Mouse (Mus musculus) CH12.LX (cell line): Measurements from ENCODE around the gene Serpinh1. TPM values are rescaled to one million over a fixed set of nuclear protein-coding genes. Genes with fewer than 3 reads are reported as not detected.

Experiments
- DNase-seq: peaks from one replicate; pipeline ENCODE4 v3.0.0-alpha.2; 2013; ENCODE audit errors: extremely low read depth
- H3K27ac ChIP-seq: 2 replicates; pipeline ENCODE4 v1.5.1; 2012; ENCODE audit warnings: low read depth, mild to moderate bottlenecking, control low read depth, moderate library complexity; ENCODE audit not compliant: insufficient read depth
- H3K27me3 ChIP-seq: replicated peaks from 2 replicates; pipeline ENCODE3; 2012; ENCODE audit warnings: inconsistent platforms
- H3K36me3 ChIP-seq, 2 experiments: replicated peaks in 1 of 2; 2 replicates each; pipeline versions ENCODE3 to v1.6.1; 2012; ENCODE audit warnings: inconsistent platforms in 1 of 2, low read length in 1 of 2, mild to moderate bottlenecking in 1 of 2, mixed read lengths in 1 of 2, moderate library complexity in 1 of 2; ENCODE audit not compliant: control insufficient read depth in 1 of 2, insufficient read depth in 1 of 2
- H3K4me1 ChIP-seq, 2 experiments: 2 replicates each; pipeline ENCODE4 v1.6.1; 2012; ENCODE audit warnings: inconsistent platforms in 1 of 2, moderate library complexity in 1 of 2; ENCODE audit not compliant: insufficient read depth in 2 of 2, control insufficient read depth in 1 of 2
- H3K4me2 ChIP-seq: 2 replicates; pipeline ENCODE4 v1.6.1; 2012; ENCODE audit warnings: low read depth, mild to moderate bottlenecking, control low read depth; ENCODE audit not compliant: poor library complexity, insufficient read depth, severe bottlenecking
- H3K4me3 ChIP-seq, 3 experiments: fragments of 150-350 bp in 1 of 3; sonication (generic) in 1 of 3; replicated peaks in 1 of 3; 2 replicates each; pipeline versions ENCODE3 to v1.5.1; 2011 to 2012; ENCODE audit warnings: low read depth in 2 of 3, low read length in 2 of 3, mild to moderate bottlenecking in 2 of 3, moderate library complexity in 2 of 3, control low read depth in 1 of 3, improper control_type of control experiment in 1 of 3, inconsistent platforms in 1 of 3, mixed read lengths in 1 of 3; ENCODE audit not compliant: poor library complexity in 1 of 3
- H3K79me2 ChIP-seq: replicated peaks from 2 replicates; pipeline ENCODE4 v1.6.1; 2012; ENCODE audit warnings: mild to moderate bottlenecking, moderate library complexity; ENCODE audit not compliant: control insufficient read depth, poor library complexity, insufficient read depth, severe bottlenecking; ENCODE audit errors: extremely low read depth
- H3K9ac ChIP-seq: 2 replicates; pipeline ENCODE4 v1.6.1; 2012; ENCODE audit warnings: low read depth, mild to moderate bottlenecking, control low read depth, moderate library complexity; ENCODE audit not compliant: insufficient read depth
- H3K9me3 ChIP-seq: replicated peaks from 2 replicates; pipeline ENCODE3; 2012; ENCODE audit warnings: low read length, inconsistent platforms, mixed read lengths
- BHLHE40 ChIP-seq: IDR thresholded peaks from 2 replicates; pipeline ENCODE4 v1.6.1; 2011; ENCODE audit warnings: mild to moderate bottlenecking, low read depth, low read length, improper control_type of control experiment
- CHD1 ChIP-seq: IDR thresholded peaks from 2 replicates; pipeline ENCODE4 v1.6.1; 2012; ENCODE audit warnings: low read depth, low read length, improper control_type of control experiment, inconsistent platforms
- CHD2 ChIP-seq: IDR thresholded peaks from 2 replicates; pipeline ENCODE4 v1.6.1; 2011; ENCODE audit warnings: low read length, improper control_type of control experiment
- CTCF ChIP-seq, 2 experiments: IDR thresholded peaks in 1 of 2; conservative IDR thresholded peaks in 1 of 2; 2 replicates each; pipeline ENCODE4 v1.5.1; 2011 to 2012; ENCODE audit warnings: low read depth in 2 of 2, low read length in 2 of 2, improper control_type of control experiment in 1 of 2, inconsistent platforms in 1 of 2, mild to moderate bottlenecking in 1 of 2, moderate library complexity in 1 of 2
- E2F4 ChIP-seq: IDR thresholded peaks from 2 replicates; pipeline ENCODE4 v1.6.1; 2011; ENCODE audit warnings: low read depth, low read length, improper control_type of control experiment; ENCODE audit not compliant: insufficient replicate concordance
- ELF1 ChIP-seq: IDR thresholded peaks from 2 replicates; pipeline ENCODE4 v1.6.1; 2014; ENCODE audit warnings: low read depth, mild to moderate bottlenecking, inconsistent platforms, low read length, improper control_type of control experiment
- EP300 ChIP-seq: IDR thresholded peaks from 2 replicates; pipeline ENCODE4 v1.6.1; 2011; ENCODE audit warnings: low read length, improper control_type of control experiment
- ETS1 ChIP-seq: conservative IDR thresholded peaks from 2 replicates; pipeline ENCODE4 v1.6.1; 2012; ENCODE audit warnings: low read depth, mild to moderate bottlenecking, inconsistent platforms, low read length, improper control_type of control experiment, moderate library complexity
- GABPA ChIP-seq: IDR thresholded peaks from 2 replicates; pipeline ENCODE4 v1.6.1; 2012; ENCODE audit warnings: low read depth, low read length, improper control_type of control experiment, inconsistent platforms; ENCODE audit not compliant: insufficient replicate concordance
- HCFC1 ChIP-seq: IDR thresholded peaks from 2 replicates; pipeline ENCODE4 v1.6.1; 2012; ENCODE audit warnings: low read depth, mild to moderate bottlenecking, inconsistent platforms, low read length, improper control_type of control experiment
- IRF4 ChIP-seq: IDR thresholded peaks from 2 replicates; pipeline ENCODE4 v1.6.1; 2014; ENCODE audit warnings: low read depth, mild to moderate bottlenecking, inconsistent platforms, low read length, improper control_type of control experiment
- JUN ChIP-seq: IDR thresholded peaks from 2 replicates; pipeline ENCODE4 v1.6.1; 2011; ENCODE audit warnings: low read depth, mild to moderate bottlenecking, low read length, improper control_type of control experiment, moderate library complexity; ENCODE audit not compliant: insufficient read depth
- JUND ChIP-seq: conservative IDR thresholded peaks from 2 replicates; pipeline ENCODE4 v1.6.1; 2011; ENCODE audit warnings: low read depth, low read length, improper control_type of control experiment
- KAT2A ChIP-seq: IDR thresholded peaks from 2 replicates; pipeline ENCODE4 v1.6.1; 2012; ENCODE audit warnings: low read length, improper control_type of control experiment, inconsistent platforms; ENCODE audit not compliant: insufficient replicate concordance
- MAFK ChIP-seq: IDR thresholded peaks from 2 replicates; pipeline ENCODE4 v1.6.1; 2011; ENCODE audit warnings: low read length, improper control_type of control experiment; ENCODE audit not compliant: insufficient replicate concordance
- MAX ChIP-seq: IDR thresholded peaks from 2 replicates; pipeline ENCODE4 v1.6.1; 2011; ENCODE audit warnings: low read length, improper control_type of control experiment
- MAZ ChIP-seq: IDR thresholded peaks from 2 replicates; pipeline ENCODE4 v1.6.1; 2012; ENCODE audit warnings: low read depth, mild to moderate bottlenecking, inconsistent platforms, low read length, improper control_type of control experiment, moderate library complexity
- MEF2A ChIP-seq: IDR thresholded peaks from 2 replicates; pipeline ENCODE4 v1.6.1; 2014; ENCODE audit warnings: low read depth, mild to moderate bottlenecking, inconsistent platforms, low read length, improper control_type of control experiment, borderline replicate concordance
- MXI1 ChIP-seq: IDR thresholded peaks from 2 replicates; pipeline ENCODE4 v1.6.1; 2011; ENCODE audit warnings: mild to moderate bottlenecking, low read depth, low read length, improper control_type of control experiment
- MYC ChIP-seq: IDR thresholded peaks from 2 replicates; pipeline ENCODE4 v1.6.1; 2011; ENCODE audit warnings: low read depth, mild to moderate bottlenecking, improper control_type of control experiment, low read length
- NELFE ChIP-seq: IDR thresholded peaks from 2 replicates; pipeline ENCODE4 v1.6.1; 2011; ENCODE audit warnings: low read depth, low read length, improper control_type of control experiment
- NRF1 ChIP-seq: IDR thresholded peaks from 2 replicates; pipeline ENCODE4 v1.6.1; 2014; ENCODE audit warnings: low read depth, mild to moderate bottlenecking, inconsistent platforms, low read length, improper control_type of control experiment, moderate library complexity
- PAX5 ChIP-seq: IDR thresholded peaks from 2 replicates; pipeline ENCODE4 v1.6.1; 2012; ENCODE audit warnings: low read length, inconsistent platforms, mixed read lengths
- POLR2A ChIP-seq: IDR thresholded peaks from 2 replicates; pipeline ENCODE4 v1.6.1; 2011; ENCODE audit warnings: low read depth, mild to moderate bottlenecking, improper control_type of control experiment, low read length
- POLR2AphosphoS2 ChIP-seq: IDR thresholded peaks from 2 replicates; pipeline ENCODE4 v1.6.1; 2011; ENCODE audit warnings: low read depth, low read length, improper control_type of control experiment
- RAD21 ChIP-seq: IDR thresholded peaks from 2 replicates; pipeline ENCODE4 v1.6.1; 2011; ENCODE audit warnings: low read depth, mild to moderate bottlenecking, low read length, improper control_type of control experiment, moderate library complexity
- RCOR1 ChIP-seq: conservative IDR thresholded peaks from 2 replicates; pipeline ENCODE4 v1.6.1; 2012; ENCODE audit warnings: low read depth, mild to moderate bottlenecking, inconsistent platforms, low read length, improper control_type of control experiment
- SIN3A ChIP-seq: IDR thresholded peaks from 2 replicates; pipeline ENCODE4 v1.6.1; 2012; ENCODE audit warnings: low read length, improper control_type of control experiment, inconsistent platforms
- SMC3 ChIP-seq: IDR thresholded peaks from 2 replicates; pipeline ENCODE4 v1.6.1; 2011; ENCODE audit warnings: low read depth, low read length, improper control_type of control experiment
- TBP ChIP-seq: conservative IDR thresholded peaks from 2 replicates; pipeline ENCODE4 v1.6.1; 2011; ENCODE audit warnings: low read depth, low read length, improper control_type of control experiment
- TCF12 ChIP-seq: IDR thresholded peaks from 2 replicates; pipeline ENCODE4 v1.6.1; 2014; ENCODE audit warnings: low read depth, mild to moderate bottlenecking, inconsistent platforms, low read length, improper control_type of control experiment
- UBTF ChIP-seq: IDR thresholded peaks from 2 replicates; pipeline ENCODE4 v1.6.1; 2012; ENCODE audit warnings: low read depth, mild to moderate bottlenecking, inconsistent platforms, low read length, improper control_type of control experiment, moderate library complexity
- USF1 ChIP-seq: IDR thresholded peaks from 2 replicates; pipeline ENCODE4 v1.6.1; 2014; ENCODE audit warnings: low read depth, mild to moderate bottlenecking, inconsistent platforms, low read length, improper control_type of control experiment
- USF2 ChIP-seq: conservative IDR thresholded peaks from 2 replicates; pipeline ENCODE4 v1.6.1; 2011; ENCODE audit warnings: low read depth, low read length, improper control_type of control experiment
- ZC3H11A ChIP-seq: IDR thresholded peaks from 2 replicates; pipeline ENCODE4 v1.6.1; 2012; ENCODE audit warnings: low read depth, mild to moderate bottlenecking, inconsistent platforms, low read length, improper control_type of control experiment
- ZKSCAN1 ChIP-seq: IDR thresholded peaks from 2 replicates; pipeline ENCODE4 v1.6.1; 2012; ENCODE audit warnings: low read depth, inconsistent platforms, low read length, improper control_type of control experiment, borderline replicate concordance
- ZMIZ1 ChIP-seq: IDR thresholded peaks from 2 replicates; pipeline ENCODE4 v1.6.1; 2012; ENCODE audit warnings: low read depth, mild to moderate bottlenecking, inconsistent platforms, low read length, improper control_type of control experiment
- ZNF384 ChIP-seq: IDR thresholded peaks from 2 replicates; pipeline ENCODE4 v1.6.1; 2012; ENCODE audit warnings: low read depth, low read length, improper control_type of control experiment, inconsistent platforms
- dilution Hi-C: fragments of 300-500 bp; cut with MboI; formaldehyde crosslinking; loops from 2 replicates; pipeline ENCODE4 v1.14.3; 2020; ENCODE audit warnings: low sequenced_read_pairs; ENCODE audit not compliant: extremely low pct_unique_long_range_greater_than_20kb, extremely low pct_ligation_motif_present
- in situ Hi-C: fragments of 300-500 bp; cut with MboI; formaldehyde crosslinking; loops from 3 replicates; pipeline ENCODE4 v1.14.3; 2019; ENCODE audit warnings: low sequenced_read_pairs, low pct_ligation_motif_present, low pct_unique_long_range_greater_than_20kb, mixed read lengths
- polyA plus RNA-seq: library from polyadenylated mRNA; unstranded; fragments of >175 nt; gene quantifications from 2 replicates; pipeline ENCODE4 v1.2.1, GENCODE M21; 2012; ENCODE audit warnings: low read depth; ENCODE audit not compliant: insufficient read length
- total RNA-seq, 2 experiments: library from RNA; depleted of rRNA; stranded (reverse); fragments of 300-350 nt in 1 of 2; fragments of >200 nt in 1 of 2; gene quantifications; 2 replicates each; pipeline ENCODE4 v1.2.3; 2012 to 2014

Serpinh1 gene
- total and polyA plus RNA-seq, 3 experiments: not detected

DNA sequence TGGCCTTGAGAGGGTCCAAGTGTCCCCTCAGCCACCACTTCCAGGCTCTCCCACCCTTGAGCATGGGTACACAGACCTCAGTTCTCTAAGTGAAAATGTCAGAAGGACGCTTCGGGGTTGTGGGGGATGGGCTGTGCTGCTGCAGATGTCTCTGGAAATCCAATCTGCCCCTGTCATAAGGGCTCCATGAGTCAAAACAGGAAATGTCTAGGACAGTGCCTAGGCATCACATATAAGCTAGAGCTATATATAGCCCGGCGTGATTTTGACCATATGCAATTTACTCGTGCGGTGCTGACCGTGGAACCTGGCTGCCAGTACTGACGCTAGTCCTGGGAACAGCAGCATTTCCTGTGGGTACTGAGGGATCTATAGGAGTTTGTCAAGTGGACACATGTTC is 48.3 kb upstream of the Serpinh1 start:
- H3K79me2 ChIP-seq: no peaks in the 10 kb centered on the region
- TF ChIP-seq RAD21 (no peak; the same call in 1 of the 2 replicates), IRF4 (peak; percentile 86), BHLHE40 (peak; percentile 86), HCFC1 (no peak), E2F4 (no peak), MAX (no peak), UBTF (no peak), PAX5 (no peak), MYC (no peak), CHD1 (no peak), SIN3A (no peak), POLR2A (no peak), USF1 (no peak), MAFK (no peak), KAT2A (no peak), CTCF (conservative IDR thresholded peaks at IDR 0.05 in 1 of 2, IDR thresholded peaks at IDR 0.05 in 1 of 2; ENCODE audit: low read depth in 2 of 2, low read length in 2 of 2) (no peak), RCOR1 (no peak), CHD2 (peak; percentile 88), POLR2AphosphoS2 (no peak), MXI1 (no peak), MAZ (no peak), TBP (no peak), GABPA (no peak), ZC3H11A (no peak), JUN (peak; percentile 53), NELFE (no peak), ZKSCAN1 (no peak), ZMIZ1 (no peak), NRF1 (no peak), ELF1 (no peak), USF2 (no peak), ZNF384 (no peak), ETS1 (peak; percentile 24; the same call in 1 of the 2 replicates), SMC3 (peak; percentile 4; the same call in 1 of the 2 replicates), MEF2A (peak; percentile 87), TCF12 (peak; percentile 46; the same call in 1 of the 2 replicates), JUND (peak; percentile 69), EP300 (peak; percentile 71)
- dilution Hi-C loops (no loop called here), in situ Hi-C loops (no loop called here)
- no peaks in the 10 kb centered on the region for H3K27me3 ChIP-seq
- H3K36me3 ChIP-seq: peaks cover 0 to 27% of the 10 kb centered on the region in 2 experiments
- H3K9ac ChIP-seq: no peak overlapping the region
- no peaks in the 10 kb centered on the region for H3K9me3 ChIP-seq
- DNase-seq: peak; percentile 80
- H3K4me2 ChIP-seq: peak overlapping the region; percentile 42
- H3K4me1 ChIP-seq: peaks cover 37 to 80% of the 10 kb centered on the region in 2 experiments
- no peak overlapping the region for H3K4me3 ChIP-seq
- H3K27ac ChIP-seq: no peak overlapping the region
